Mouse (Mus musculus) forebrain, embryonic 12.5 days (tissue): ENCODE results near the gene Cdk2ap2. TPM values are rescaled to one million over a fixed set of nuclear protein-coding genes. Genes with fewer than 3 reads are reported as not detected.

Source experiments
- ATAC-seq: fragments of 200-750 bp; cut with Nextera tagmentation; 2 replicates; pipeline ENCODE4 v1.8.0; 2017; ENCODE audit warnings: moderate TSS enrichment; ENCODE audit not compliant: low FRiP score
- H3K27ac ChIP-seq: fragments of 300-500 bp; sonication (generic); 2 replicates; pipeline ENCODE4 v1.5.1; 2016; ENCODE audit warnings: mild to moderate bottlenecking
- H3K27me3 ChIP-seq: fragments of 300-500 bp; sonication (generic); 2 replicates; pipeline ENCODE4 v1.6.1; 2016; ENCODE audit warnings: mild to moderate bottlenecking
- H3K36me3 ChIP-seq: fragments of 300-500 bp; sonication (generic); replicated peaks from 2 replicates; pipeline ENCODE4 v1.6.1; 2016; ENCODE audit warnings: mild to moderate bottlenecking
- H3K4me1 ChIP-seq: fragments of 300-500 bp; sonication (generic); 2 replicates; pipeline ENCODE4 v1.6.1; 2016
- H3K4me2 ChIP-seq: fragments of 300-500 bp; sonication (generic); 2 replicates; pipeline ENCODE4 v1.6.1; 2016; ENCODE audit warnings: mild to moderate bottlenecking, moderate library complexity
- H3K4me3 ChIP-seq: fragments of 300-500 bp; sonication (generic); replicated peaks from 2 replicates; pipeline ENCODE4 v1.5.1; 2016; ENCODE audit warnings: mild to moderate bottlenecking
- H3K9ac ChIP-seq: fragments of 300-500 bp; sonication (generic); 2 replicates; pipeline ENCODE4 v1.6.1; 2016; ENCODE audit warnings: mild to moderate bottlenecking
- H3K9me3 ChIP-seq: fragments of 300-500 bp; sonication (generic); 2 replicates; pipeline ENCODE4 v1.6.1; 2016
- WGBS: fragments of 180-500 bp; shearing (Covaris S2); methylation state at CpG from one replicate; pipeline ENCODE4 v1.1.7; 2016; 5-methylcytosine and 5-hydroxymethylcytosine counted together
- polyA plus RNA-seq: library from polyadenylated mRNA; unstranded; fragments of >200 nt; fragmentation: Nextera tagmentation; extraction: Ambion mirVana; gene quantifications from 2 replicates; pipeline ENCODE4 v1.2.1, GENCODE M21; 2016

Cdk2ap2 gene
- polyA plus RNA-seq, 1 experiment from 2014 or later, result 70.4 TPM

- H3K9ac ChIP-seq, result no peak overlapping the region
- no peaks in the 10 kb centered on the region for H3K4me1 ChIP-seq
- H3K4me2 ChIP-seq, result no peak overlapping the region
- H3K27me3 ChIP-seq, result peaks cover 18% of the 10 kb centered on the region; the same call in 1 of the 2 replicates
- no peak for ATAC-seq
- no peak overlapping the region for H3K27ac ChIP-seq
- H3K9me3 ChIP-seq, result no peaks in the 10 kb centered on the region
- H3K36me3 ChIP-seq, result no peaks in the 10 kb centered on the region
- H3K4me3 ChIP-seq, result no peak overlapping the region
- whole genome bisulfite sequencing, result 93% methylated on average over 5 of the region's 5 CpGs
These were observed 9.9 kb upstream of the Cdk2ap2 start for GRCm38 (mm10) chr19:4087090-4087489.

GRCm38 (mm10) chr19:4088146-4088545 lies 8.8 kb upstream of the Cdk2ap2 start:
- no peak for ATAC-seq
- H3K4me2 ChIP-seq, result no peak overlapping the region
- peaks cover 18% of the 10 kb centered on the region; the same call in 1 of the 2 replicates for H3K27me3 ChIP-seq
- no peaks in the 10 kb centered on the region for H3K36me3 ChIP-seq
- H3K4me3 ChIP-seq, result no peak overlapping the region
- WGBS, result 57% methylated on average over 5 of the region's 5 CpGs
- H3K9me3 ChIP-seq, result no peaks in the 10 kb centered on the region
- no peaks in the 10 kb centered on the region for H3K4me1 ChIP-seq
- H3K9ac ChIP-seq, result no peak overlapping the region
- H3K27ac ChIP-seq, result no peak overlapping the region

- Histone ChIP-seq H3K4me3 (no peak overlapping the region), H3K9me3 (no peaks in the 10 kb centered on the region), H3K27ac (no peak overlapping the region), H3K4me1 (no peaks in the 10 kb centered on the region), H3K4me2 (no peak overlapping the region), H3K36me3 (no peaks in the 10 kb centered on the region), H3K9ac (no peak overlapping the region), H3K27me3 (peaks cover 13% of the 10 kb centered on the region; the same call in 1 of the 2 replicates)
- 53% methylated on average over 6 of the region's 6 CpGs for WGBS
- ATAC-seq, result no peak
These were observed 7.9 kb upstream of the Cdk2ap2 start for GRCm38 (mm10) chr19:4089128-4089527.

- Histone ChIP-seq H3K4me2 (no peak overlapping the region), H3K4me3 (no peak overlapping the region), H3K27me3 (0 out of 2 replicates have a peak, but pooled peaks cover 10% of the 10 kb centered on the region), H3K27ac (no peak overlapping the region), H3K9ac (0 out of 2 replicates have a peak overlapping the region, but pooled peaks have one; percentile 17), H3K9me3 (no peaks in the 10 kb centered on the region), H3K36me3 (no peaks in the 10 kb centered on the region), H3K4me1 (no peaks in the 10 kb centered on the region)
- 80% methylated on average over 3 of the region's 3 CpGs for WGBS
- ATAC-seq, result no peak
These were observed 6.5 kb upstream of the Cdk2ap2 start for GRCm38 (mm10) chr19:4090446-4090845.

GRCm38 (mm10) chr19:4091383-4091782 lies 5.6 kb upstream of the Cdk2ap2 start:
- Histone ChIP-seq H3K9ac (no peak overlapping the region), H3K4me3 (no peak overlapping the region), H3K9me3 (no peaks in the 10 kb centered on the region), H3K36me3 (no peaks in the 10 kb centered on the region), H3K4me1 (peaks cover 5% of the 10 kb centered on the region), H3K27me3 (0 out of 2 replicates have a peak, but pooled peaks cover 10% of the 10 kb centered on the region), H3K4me2 (no peak overlapping the region), H3K27ac (no peak overlapping the region)
- 66% methylated on average over 2 of the region's 2 CpGs for WGBS
- no peak for ATAC-seq

GRCm38 (mm10) chr19:4092750-4093149 lies 4.2 kb upstream of the Cdk2ap2 start:
- WGBS, result 95% methylated on average over 3 of the region's 3 CpGs
- H3K9ac ChIP-seq, result no peak overlapping the region

GRCm38 (mm10) chr19:4093772-4094171 lies 3.2 kb upstream of the Cdk2ap2 start:
- Histone ChIP-seq H3K27me3 (peaks cover 10% of the 10 kb centered on the region; the same call in 1 of the 2 replicates), H3K4me1 (peaks cover 22% of the 10 kb centered on the region), H3K4me2 (no peak overlapping the region), H3K9me3 (no peaks in the 10 kb centered on the region), H3K9ac (no peak overlapping the region), H3K4me3 (no peak overlapping the region), H3K27ac (no peak overlapping the region), H3K36me3 (no peaks in the 10 kb centered on the region)
- 86% methylated on average over 7 of the region's 7 CpGs for WGBS
- ATAC-seq, result no peak

More at GRCm38 (mm10) chr19:4092750-4093149, 4.2 kb upstream of the Cdk2ap2 start:
- peaks cover 12% of the 10 kb centered on the region for H3K4me1 ChIP-seq
- H3K27me3 ChIP-seq, result 0 out of 2 replicates have a peak, but pooled peaks cover 10% of the 10 kb centered on the region
- H3K36me3 ChIP-seq, result no peaks in the 10 kb centered on the region
- H3K4me2 ChIP-seq, result no peak overlapping the region
- no peaks in the 10 kb centered on the region for H3K9me3 ChIP-seq
- H3K27ac ChIP-seq, result no peak overlapping the region
- ATAC-seq, result no peak
- H3K4me3 ChIP-seq, result no peak overlapping the region

GRCm38 (mm10) chr19:4094348-4094747 lies 2.6 kb upstream of the Cdk2ap2 start:
- H3K27me3 ChIP-seq, result peaks cover 12% of the 10 kb centered on the region; the same call in 1 of the 2 replicates
- H3K36me3 ChIP-seq, result no peaks in the 10 kb centered on the region
- WGBS, result 91% methylated on average over 3 of the region's 3 CpGs
- no peak overlapping the region for H3K4me3 ChIP-seq
- no peak overlapping the region for H3K27ac ChIP-seq
- H3K9ac ChIP-seq, result no peak overlapping the region
- no peaks in the 10 kb centered on the region for H3K9me3 ChIP-seq
- no peak for ATAC-seq
- H3K4me1 ChIP-seq, result peaks cover 28% of the 10 kb centered on the region
- no peak overlapping the region for H3K4me2 ChIP-seq

- Histone ChIP-seq H3K4me3 (no peak overlapping the region), H3K4me1 (peaks cover 33% of the 10 kb centered on the region), H3K36me3 (no peaks in the 10 kb centered on the region), H3K9me3 (no peaks in the 10 kb centered on the region), H3K27ac (no peak overlapping the region), H3K4me2 (no peak overlapping the region), H3K27me3 (peaks cover 14% of the 10 kb centered on the region), H3K9ac (no peak overlapping the region)
- WGBS, result 82% methylated on average over 5 of the region's 5 CpGs
- ATAC-seq, result no peak
These were observed 2.1 kb upstream of the Cdk2ap2 start for GRCm38 (mm10) chr19:4094774-4095303.

GRCm38 (mm10) chr19:4095802-4096201 lies 1.2 kb upstream of the Cdk2ap2 start:
- H3K27me3 ChIP-seq, result peaks cover 19% of the 10 kb centered on the region
- no peak for ATAC-seq
- H3K4me1 ChIP-seq, result peaks cover 42% of the 10 kb centered on the region
- no peak overlapping the region for H3K9ac ChIP-seq
- 63% methylated on average over 3 of the region's 3 CpGs for WGBS
- H3K4me2 ChIP-seq, result peak overlapping the region; percentile 63; the same call in 1 of the 2 replicates
- no peaks in the 10 kb centered on the region for H3K36me3 ChIP-seq
- H3K27ac ChIP-seq, result no peak overlapping the region
- no peaks in the 10 kb centered on the region for H3K9me3 ChIP-seq
- H3K4me3 ChIP-seq, result no peak overlapping the region

GRCm38 (mm10) chr19:4097441-4097825 lies 451 bp downstream of the Cdk2ap2 start:
- H3K9ac ChIP-seq, result peak overlapping the region; percentile 57
- H3K4me1 ChIP-seq, result peaks cover 54% of the 10 kb centered on the region
- H3K9me3 ChIP-seq, result no peaks in the 10 kb centered on the region
- WGBS, result 2% methylated on average over 21 of the region's 21 CpGs
- H3K27ac ChIP-seq, result peak overlapping the region; percentile 88
- H3K27me3 ChIP-seq, result peaks cover 36% of the 10 kb centered on the region
- peak overlapping the region; percentile 64 for H3K4me3 ChIP-seq
- peak; percentile 18 for ATAC-seq
- H3K36me3 ChIP-seq, result no peaks in the 10 kb centered on the region
- peak overlapping the region; percentile 63 for H3K4me2 ChIP-seq

GRCm38 (mm10) chr19:4098426-4098825 lies 1.4 kb downstream of the Cdk2ap2 start:
- Histone ChIP-seq H3K9me3 (no peaks in the 10 kb centered on the region), H3K27me3 (peaks cover 43% of the 10 kb centered on the region), H3K4me3 (no peak overlapping the region), H3K4me2 (0 out of 2 replicates have a peak overlapping the region, but pooled peaks have one; percentile 95), H3K36me3 (no peaks in the 10 kb centered on the region), H3K27ac (0 out of 2 replicates have a peak overlapping the region, but pooled peaks have one; percentile 0), H3K9ac (no peak overlapping the region), H3K4me1 (peaks cover 54% of the 10 kb centered on the region)
- 89% methylated on average over 13 of the region's 13 CpGs for WGBS
- ATAC-seq, result no peak

GRCm38 (mm10) chr19:4099056-4099455 lies 2.1 kb downstream of the Cdk2ap2 start:
- no peak for ATAC-seq
- Histone ChIP-seq H3K36me3 (no peaks in the 10 kb centered on the region), H3K9me3 (no peaks in the 10 kb centered on the region), H3K27ac (no peak overlapping the region), H3K27me3 (peaks cover 43% of the 10 kb centered on the region), H3K4me1 (peaks cover 54% of the 10 kb centered on the region), H3K4me3 (no peak overlapping the region), H3K4me2 (peak overlapping the region; percentile 95), H3K9ac (no peak overlapping the region)
- 9% methylated on average over 9 of the region's 9 CpGs for WGBS
